Mouse (Mus musculus): ENCODE data around the gene B9d2. TPM values are rescaled to one million over a fixed set of nuclear protein-coding genes. Genes with fewer than 3 reads are reported as not detected.
A peak's percentile ranks its signal among the peaks of the same experiment; 100 is the strongest.

The B9d2 gene
- total and polyA plus RNA-seq, 2 experiments: 4.2 to 21.0 TPM

DNA sequence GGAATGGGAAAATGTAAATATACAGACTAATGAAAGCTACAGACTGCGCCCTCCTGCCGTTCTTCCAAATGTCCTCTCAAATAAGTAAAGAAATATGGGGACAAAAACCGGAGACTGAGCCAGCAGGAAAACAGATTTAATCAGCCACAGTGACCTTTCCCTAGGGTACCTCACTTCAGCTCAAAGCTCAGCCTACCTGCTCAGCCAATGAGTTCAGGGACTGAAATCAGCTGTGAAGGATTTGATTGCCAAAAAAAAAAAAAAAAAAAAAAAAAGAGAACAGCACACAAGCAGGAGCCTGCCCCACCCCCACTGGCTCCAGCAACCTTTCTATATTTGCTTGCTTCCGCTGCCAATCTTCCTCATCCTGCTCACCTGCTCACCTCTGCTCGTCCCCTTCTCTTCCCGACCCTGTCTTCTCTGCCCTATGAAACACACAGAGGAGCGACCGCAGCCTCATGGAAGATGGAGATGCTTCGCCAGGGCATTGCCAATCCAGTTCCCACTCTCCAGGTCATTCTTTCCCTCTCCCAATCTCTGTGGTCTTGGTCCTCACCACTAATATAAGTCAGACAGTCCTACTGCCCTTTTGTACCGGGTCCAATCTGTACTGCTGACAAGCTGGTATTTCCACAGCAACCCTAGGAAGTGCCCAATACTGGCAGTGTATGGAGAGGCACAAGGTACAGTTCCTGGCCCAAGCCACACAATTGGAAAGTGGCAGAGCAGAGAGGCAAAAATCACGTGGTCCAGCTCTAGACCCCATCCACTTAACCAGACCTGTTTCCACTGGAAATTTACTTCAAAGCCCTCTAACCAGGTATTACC, 24.8 kb upstream of the B9d2 start:
- DNase-seq (ENCODE audit: extremely low read depth, low read depth, low spot score): peak; percentile 98
- H3K27ac ChIP-seq (replicated peaks; ENCODE audit: insufficient read depth, low read depth, low read length): peak overlapping the region; percentile 98

GRCm38 (mm10) chr7:25657785-25658184, 22.8 kb upstream of the B9d2 start:
- WGBS: 7% methylated on average over 10 of the region's 10 CpGs
- TF ChIP-seq POLR2A (IDR thresholded peaks at IDR 0.05; ENCODE audit: extremely low read depth, insufficient read depth, low read length) (no peak), CTCF (IDR thresholded peaks at IDR 0.05; ENCODE audit: low read depth, low read length) (no peak)
- H3K4me1 ChIP-seq (ENCODE audit: control insufficient read depth, insufficient read depth, low read length): peaks cover 11% of the 10 kb centered on the region

More for the DNA sequence above, 24.8 kb upstream of the B9d2 start:
- Histone ChIP-seq H3K4me1 (ENCODE audit: control insufficient read depth, insufficient read depth, low read length) (peaks cover 21% of the 10 kb centered on the region), H3K4me3 (ENCODE audit: insufficient read depth, low read depth, low read length) (peak overlapping the region; percentile 56), H3K9ac (ENCODE audit: low read depth, low read length) (peak overlapping the region; percentile 75), H3K27me3 (ENCODE audit: control insufficient read depth, insufficient read depth, low read length) (no peaks in the 10 kb centered on the region), H3K36me3 (ENCODE audit: control insufficient read depth, insufficient read depth, low read length) (no peaks in the 10 kb centered on the region), H3K79me2 (ENCODE audit: control insufficient read depth, insufficient read depth, low read length) (peaks cover 31% of the 10 kb centered on the region; the same call in 1 of the 2 replicates)
- TF ChIP-seq CTCF (IDR thresholded peaks at IDR 0.05; ENCODE audit: low read depth, low read length) (no peak), POLR2A (IDR thresholded peaks at IDR 0.05; ENCODE audit: extremely low read depth, insufficient read depth, low read length) (0 out of 2 replicates have a peak, but pooled peaks have one; percentile 1)
- 26% methylated on average over 11 of the region's 11 CpGs for WGBS

DNA sequence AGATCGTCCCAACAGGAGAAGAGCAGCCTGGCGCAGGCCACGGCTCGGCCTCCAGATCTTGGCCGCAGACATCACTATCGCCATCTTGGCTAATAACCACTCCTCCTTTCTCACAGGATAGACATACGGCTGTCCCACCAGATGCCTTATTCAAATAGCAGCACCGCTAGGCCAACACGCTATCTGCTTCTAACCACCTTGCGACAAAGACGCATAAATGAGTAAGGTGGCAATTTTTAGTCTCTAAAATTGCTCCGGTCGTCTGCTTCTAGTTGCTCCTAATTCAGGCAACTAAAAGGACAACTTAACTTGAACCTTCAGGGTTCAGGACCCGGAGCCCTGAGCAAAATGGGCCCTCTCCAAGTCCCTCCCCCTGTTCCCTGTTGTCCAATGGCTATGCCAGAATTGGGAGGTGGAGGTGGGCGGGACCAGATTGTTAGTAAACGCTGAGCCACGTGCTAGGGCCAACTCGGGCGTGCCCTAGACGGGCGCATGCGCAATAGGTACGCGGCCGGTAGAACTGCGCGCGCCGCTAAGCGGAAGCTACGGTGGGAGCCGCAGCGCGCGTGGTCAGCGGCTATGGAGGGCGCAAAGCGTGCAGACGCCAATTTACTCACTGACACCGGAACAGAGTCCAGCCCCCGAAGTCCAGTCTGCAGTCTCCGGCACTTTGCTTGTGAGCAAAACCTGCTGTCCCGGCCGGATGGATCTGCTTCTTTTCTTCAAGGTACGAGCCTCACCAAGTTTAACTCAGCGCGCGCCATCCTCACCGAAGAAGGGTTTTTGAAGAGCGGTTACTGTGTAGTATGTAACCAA, 21.7 kb upstream of the B9d2 start, which contains the start of the genes Bckdha and Exosc5:
Gene Bckdha, minus strand, starts transcription at position 325 of the 816 bp plus-strand sequence.
Gene Exosc5, plus strand, starts transcription at position 508 of the 816 bp plus-strand sequence.
- TF ChIP-seq CTCF (IDR thresholded peaks at IDR 0.05; ENCODE audit: low read depth, low read length): no peak
- peak; percentile 90 for TF ChIP-seq POLR2A (IDR thresholded peaks at IDR 0.05; ENCODE audit: extremely low read depth, insufficient read depth, low read length)
- Histone ChIP-seq H3K9ac (ENCODE audit: low read depth, low read length) (peak within 1 kb of the TSS; percentile 84), H3K79me2 (ENCODE audit: control insufficient read depth, insufficient read depth, low read length) (peaks cover 13% of the 10 kb centered on the region; the same call in 1 of the 2 replicates), H3K4me1 (ENCODE audit: control insufficient read depth, insufficient read depth, low read length) (peaks cover 11% of the 10 kb centered on the region), H3K27me3 (ENCODE audit: control insufficient read depth, insufficient read depth, low read length) (no peaks in the 10 kb centered on the region), H3K27ac (replicated peaks; ENCODE audit: insufficient read depth, low read depth, low read length) (peak within 1 kb of the TSS; percentile 96), H3K36me3 (ENCODE audit: control insufficient read depth, insufficient read depth, low read length) (peaks cover 4% of the 10 kb centered on the region; the same call in 1 of the 2 replicates), H3K4me3 (ENCODE audit: insufficient read depth, low read depth, low read length) (peak within 1 kb of the TSS; percentile 80)
- WGBS: under 1% methylated on average over 50 of the region's 50 CpGs
- DNase-seq (ENCODE audit: extremely low read depth, low read depth, low spot score): peak; percentile 97

More at GRCm38 (mm10) chr7:25657785-25658184, 22.8 kb upstream of the B9d2 start:
- DNase-seq (ENCODE audit: extremely low read depth, low read depth, low spot score): peak; percentile 90
- H3K27ac ChIP-seq (replicated peaks; ENCODE audit: insufficient read depth, low read depth, low read length): peak overlapping the region; percentile 98
- peak overlapping the region; percentile 84 for H3K9ac ChIP-seq (ENCODE audit: low read depth, low read length)
- H3K4me3 ChIP-seq (ENCODE audit: insufficient read depth, low read depth, low read length): peak overlapping the region; percentile 77
- peaks cover 3% of the 10 kb centered on the region; the same call in 1 of the 2 replicates for H3K36me3 ChIP-seq (ENCODE audit: control insufficient read depth, insufficient read depth, low read length)
- peaks cover 22% of the 10 kb centered on the region; the same call in 1 of the 2 replicates for H3K79me2 ChIP-seq (ENCODE audit: control insufficient read depth, insufficient read depth, low read length)
- H3K27me3 ChIP-seq (ENCODE audit: control insufficient read depth, insufficient read depth, low read length): no peaks in the 10 kb centered on the region

DNA sequence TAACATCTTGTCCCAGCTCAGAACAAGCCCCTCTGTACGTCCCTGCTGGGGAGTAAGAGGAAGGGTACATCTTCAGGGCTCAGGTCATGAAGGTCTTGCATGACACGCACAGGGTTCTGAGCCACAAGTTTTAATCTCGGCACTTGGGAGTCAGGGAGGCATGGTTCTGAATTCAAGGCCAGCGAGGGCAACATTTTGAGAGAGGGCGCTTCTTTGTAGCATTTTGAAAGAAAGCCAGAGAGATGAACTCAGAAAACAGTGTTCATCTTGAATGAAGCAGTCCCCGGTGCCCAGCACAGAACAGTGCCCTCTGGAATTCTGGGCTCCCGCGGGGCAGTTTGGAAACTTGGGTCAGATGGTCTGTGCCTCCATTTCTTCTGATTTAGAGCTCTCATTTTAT, 14.2 kb upstream of the B9d2 start:
- Histone ChIP-seq H3K27me3 (ENCODE audit: control insufficient read depth, insufficient read depth, low read length) (no peaks in the 10 kb centered on the region), H3K4me1 (ENCODE audit: control insufficient read depth, insufficient read depth, low read length) (no peaks in the 10 kb centered on the region), H3K27ac (replicated peaks; ENCODE audit: insufficient read depth, low read depth, low read length) (no peak overlapping the region), H3K79me2 (ENCODE audit: control insufficient read depth, insufficient read depth, low read length) (no peaks in the 10 kb centered on the region), H3K9ac (ENCODE audit: low read depth, low read length) (no peak overlapping the region), H3K36me3 (ENCODE audit: control insufficient read depth, insufficient read depth, low read length) (peaks cover 14% of the 10 kb centered on the region), H3K4me3 (ENCODE audit: insufficient read depth, low read depth, low read length) (no peak overlapping the region)
- TF ChIP-seq POLR2A (IDR thresholded peaks at IDR 0.05; ENCODE audit: extremely low read depth, insufficient read depth, low read length) (no peak), CTCF (IDR thresholded peaks at IDR 0.05; ENCODE audit: low read depth, low read length) (no peak)
- no peak for DNase-seq (ENCODE audit: extremely low read depth, low read depth, low spot score)
- 98% methylated on average over 8 of the region's 8 CpGs for WGBS

- 92% methylated on average over 10 of the region's 10 CpGs for WGBS
- TF ChIP-seq CTCF (IDR thresholded peaks at IDR 0.05; ENCODE audit: low read depth, low read length) (no peak), POLR2A (IDR thresholded peaks at IDR 0.05; ENCODE audit: extremely low read depth, insufficient read depth, low read length) (no peak)
- no peak overlapping the region for H3K9ac ChIP-seq (ENCODE audit: low read depth, low read length)
- no peak overlapping the region for H3K27ac ChIP-seq (replicated peaks; ENCODE audit: insufficient read depth, low read depth, low read length)
- no peaks in the 10 kb centered on the region for H3K4me1 ChIP-seq (ENCODE audit: control insufficient read depth, insufficient read depth, low read length)
- H3K27me3 ChIP-seq (ENCODE audit: control insufficient read depth, insufficient read depth, low read length): no peaks in the 10 kb centered on the region
- no peak overlapping the region for H3K4me3 ChIP-seq (ENCODE audit: insufficient read depth, low read depth, low read length)
- no peaks in the 10 kb centered on the region for H3K79me2 ChIP-seq (ENCODE audit: control insufficient read depth, insufficient read depth, low read length)
- H3K36me3 ChIP-seq (ENCODE audit: control insufficient read depth, insufficient read depth, low read length): peaks cover 10% of the 10 kb centered on the region
- DNase-seq (ENCODE audit: extremely low read depth, low read depth, low spot score): no peak
Measured at GRCm38 (mm10) chr7:25669158-25669557, 11.4 kb upstream of the B9d2 start.
